Mouse (Mus musculus): ENCODE results near the gene Cflar.
A peak's percentile ranks its signal among the peaks of the same experiment; 100 is the strongest.

Cflar gene

GRCm38 (mm10) chr1:58712076-58713061 is 1.1 kb downstream of the Cflar start:
- peak; percentile 19 for DNase-seq (ENCODE audit: low spot score)

GRCm38 (mm10) chr1:58713081-58713892 is 2.0 kb downstream of the Cflar start:
- peak; percentile 52 for DNase-seq (ENCODE audit: low spot score)

GRCm38 (mm10) chr1:58713893-58714231 is 2.6 kb downstream of the Cflar start:
- DNase-seq (ENCODE audit: low spot score) = peak; percentile 53

- no peak for DNase-seq (ENCODE audit: low spot score)
These were observed 3.1 kb downstream of the Cflar start for GRCm38 (mm10) chr1:58714361-58714760.

- no peak for DNase-seq (ENCODE audit: low spot score)
These were observed 4.2 kb downstream of the Cflar start for GRCm38 (mm10) chr1:58715536-58715935.

- DNase-seq (ENCODE audit: low spot score) = no peak
These were observed 5.0 kb downstream of the Cflar start for GRCm38 (mm10) chr1:58716162-58716882.

- no peak for DNase-seq (ENCODE audit: low spot score)
These were observed 5.5 kb downstream of the Cflar start for GRCm38 (mm10) chr1:58716883-58717220.

- DNase-seq (ENCODE audit: low spot score) = no peak
These were observed 6.4 kb downstream of the Cflar start for GRCm38 (mm10) chr1:58717589-58718270.

- no peak for DNase-seq (ENCODE audit: low spot score)
These were observed 8.1 kb downstream of the Cflar start for GRCm38 (mm10) chr1:58719356-58719945.

GRCm38 (mm10) chr1:58720090-58720489 is 8.8 kb downstream of the Cflar start:
- DNase-seq (ENCODE audit: low spot score) = no peak

- DNase-seq (ENCODE audit: low spot score) = no peak
These were observed 9.7 kb downstream of the Cflar start for GRCm38 (mm10) chr1:58720988-58721387.

GRCm38 (mm10) chr1:58722115-58722938 is 11.0 kb downstream of the Cflar start:
- DNase-seq (ENCODE audit: low spot score) = no peak

- no peak for DNase-seq (ENCODE audit: low spot score)
These were observed 11.9 kb downstream of the Cflar start for GRCm38 (mm10) chr1:58723062-58723808.

- DNase-seq (ENCODE audit: low spot score) = no peak
These were observed 12.6 kb downstream of the Cflar start for GRCm38 (mm10) chr1:58723809-58724405.

- DNase-seq (ENCODE audit: low spot score) = no peak
These were observed 13.2 kb downstream of the Cflar start for GRCm38 (mm10) chr1:58724533-58724932.

- DNase-seq (ENCODE audit: low spot score) = no peak
These were observed 13.8 kb downstream of the Cflar start for GRCm38 (mm10) chr1:58725095-58725494.

GRCm38 (mm10) chr1:58725767-58726166 is 14.5 kb downstream of the Cflar start:
- DNase-seq (ENCODE audit: low spot score) = no peak

- DNase-seq (ENCODE audit: low spot score) = no peak
These were observed 15.9 kb downstream of the Cflar start for GRCm38 (mm10) chr1:58727019-58727746.

All from ovary, postnatal 14 days (tissue).